Mouse (Mus musculus) layer of hippocampus, adult 18-20 months (tissue): ENCODE measurements around the gene Cfap52. TPM values are rescaled to one million over a fixed set of nuclear protein-coding genes. Genes with fewer than 3 reads are reported as not detected.

ENCODE experiments used
- DNase-seq, 2 experiments: peaks; one replicate each; pipeline ENCODE4 v3.0.0; 2022; ENCODE audit warnings: low spot score in 2 of 2
- total RNA-seq, 2 experiments: library from RNA; stranded (reverse); gene quantifications; 2 replicates each; pipeline ENCODE4 v1.2.3; 2021

Gene Cfap52
- total RNA-seq, 2 experiments from 2014 or later, result 0.63 to 1.1 TPM

- DNase-seq, result no peak
Observed at GRCm38 (mm10) chr11:67926348-67927055, 38.9 kb downstream of the Cfap52 start.

GRCm38 (mm10) chr11:67925000-67925399 lies 40.5 kb downstream of the Cfap52 start:
- DNase-seq, result no peak

- DNase-seq, result no peak
Observed at GRCm38 (mm10) chr11:67923720-67924119, 41.7 kb downstream of the Cfap52 start.

GRCm38 (mm10) chr11:67922755-67923125 lies 42.7 kb downstream of the Cfap52 start:
- peak in 1 of 2 experiments; percentile 53 for DNase-seq

- no peak for DNase-seq
Observed at GRCm38 (mm10) chr11:67921827-67922754, 43.4 kb downstream of the Cfap52 start, which contains the start of gene Usp43. Gene Usp43 (minus strand): TSS chr11:67922153.

- peak in 1 of 2 experiments; percentile 3 for DNase-seq
Observed at GRCm38 (mm10) chr11:67921091-67921826, 44.2 kb downstream of the Cfap52 start.

GRCm38 (mm10) chr11:67920226-67920960 lies 45.1 kb downstream of the Cfap52 start:
- no peak for DNase-seq

- no peak for DNase-seq
Observed at GRCm38 (mm10) chr11:67919593-67919992, 45.9 kb downstream of the Cfap52 start.

GRCm38 (mm10) chr11:67917126-67917525 lies 48.3 kb downstream of the Cfap52 start:
- no peak for DNase-seq

GRCm38 (mm10) chr11:67911074-67911473 lies 54.4 kb downstream of the Cfap52 start:
- no peak for DNase-seq

- DNase-seq, result no peak
Observed at GRCm38 (mm10) chr11:67903756-67904155, 61.7 kb downstream of the Cfap52 start.

GRCm38 (mm10) chr11:67897064-67897560 lies 68.3 kb downstream of the Cfap52 start:
- peak; percentile 21 to 65 for DNase-seq

- DNase-seq, result no peak
Observed at GRCm38 (mm10) chr11:67895641-67896040, 69.8 kb downstream of the Cfap52 start.

- DNase-seq, result no peak
Observed at GRCm38 (mm10) chr11:67888521-67888920, 76.9 kb downstream of the Cfap52 start.

GRCm38 (mm10) chr11:67885921-67886320 lies 79.5 kb downstream of the Cfap52 start:
- no peak for DNase-seq

Other genes starting within 250 kb of the Cfap52 start
- 1 to 10 TPM; 1.4 to 2.5 TPM for gene Glp2r, start 194.5 kb downstream of the Cfap52 start, total RNA-seq
- not detected for gene Gsg1l2, start 191.0 kb downstream of the Cfap52 start, total RNA-seq
- gene Dhrs7c, start 167.5 kb downstream of the Cfap52 start, total RNA-seq, result not detected
- gene Usp43, start 43.5 kb downstream of the Cfap52 start, total RNA-seq, result under 1 TPM; 0.58 to 0.67 TPM
- 10 to 100 TPM; 38.3 to 39.1 TPM for gene Stx8, start 542 bp upstream of the Cfap52 start, total RNA-seq